Mouse (Mus musculus) lung, postnatal 0 days (tissue): ENCODE measurements at regions not wholly inside any gene's neighbourhood (a gene's known extent, or its start where the extent isn't known, plus 50 kb on each side); places are given as distances from the start of the nearest gene placed in this dataset.

Experiments
- CTCF ChIP-seq: IDR thresholded peaks from 2 replicates; pipeline ENCODE4 v1.5.1; 2016; ENCODE audit warnings: antibody characterized with exemption, mild to moderate bottlenecking
- EP300 ChIP-seq: IDR thresholded peaks from 2 replicates; pipeline ENCODE4 v1.6.1; 2016; ENCODE audit warnings: antibody characterized with exemption, mild to moderate bottlenecking, control low read depth

DNA sequence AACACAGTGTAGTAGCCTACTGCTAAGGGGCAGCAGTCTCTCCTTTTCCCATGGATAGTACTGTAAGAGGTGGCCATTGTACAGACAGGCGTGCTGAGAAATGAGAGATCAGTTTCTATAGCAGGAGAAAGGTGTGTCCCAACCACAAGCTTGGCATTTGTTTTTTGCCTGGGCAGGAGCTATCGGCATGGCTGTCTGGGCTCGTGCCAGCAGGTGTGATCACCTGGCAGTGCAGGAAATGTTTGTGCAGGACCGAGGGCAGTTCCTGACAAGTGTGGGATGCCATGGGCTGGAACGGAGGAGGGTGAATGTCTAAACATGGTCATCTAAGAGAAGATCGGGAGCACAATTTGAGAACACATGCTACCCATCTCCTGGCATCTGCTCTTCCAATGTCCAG lies 205.4 kb downstream of the Nuak1 start:
- no peak for TF ChIP-seq CTCF
- no peak for TF ChIP-seq EP300
